Mouse (Mus musculus) lung, adult 2 months (tissue): ENCODE measurements around the gene Lrch2.
"Not testable (repeated sequence)": the region's sequence is repeated elsewhere in the genome, so short reads cannot be mapped to it uniquely, and the experiment has no call there.

ENCODE experiments used
- CTCF ChIP-seq: fragments of 200-500 bp; IDR thresholded peaks from 2 replicates; pipeline ENCODE4 v1.5.1; 2011; ENCODE audit warnings: mild to moderate bottlenecking, low read length, control low read depth; ENCODE audit not compliant: insufficient read depth
- POLR2A ChIP-seq: fragments of 200-500 bp; IDR thresholded peaks from 2 replicates; pipeline ENCODE4 v1.6.1; 2011; ENCODE audit warnings: low read depth, mild to moderate bottlenecking, control low read depth, low read length, borderline replicate concordance; ENCODE audit errors: extremely low read depth

- TF ChIP-seq POLR2A, CTCF: not testable (repeated sequence)
Measured at GRCm38 (mm10) chrX:147537117-147537516, 16.8 kb downstream of the Lrch2 start.
